Mouse (Mus musculus): ENCODE measurements around the gene Nbl1.

The Nbl1 gene

GRCm38 (mm10) chr4:139092356-139093195 lies at the start of gene Nbl1:
Gene Nbl1 (minus strand): TSS chr4:139092993.
- DNase-seq (ENCODE audit: low spot score in 2 of 2): peak in 1 of 2 experiments; percentile 33

GRCm38 (mm10) chr4:139141785-139142184 lies 49.0 kb upstream of the Nbl1 start:
- DNase-seq (ENCODE audit: low spot score in 2 of 2): no peak

- no peak for DNase-seq (ENCODE audit: low spot score in 2 of 2)
These were observed 47.5 kb upstream of the Nbl1 start for GRCm38 (mm10) chr4:139140267-139140666.

GRCm38 (mm10) chr4:139136011-139136410 lies 43.2 kb upstream of the Nbl1 start:
- DNase-seq (ENCODE audit: low spot score in 2 of 2): no peak

GRCm38 (mm10) chr4:139133109-139133508 lies 40.3 kb upstream of the Nbl1 start:
- no peak for DNase-seq (ENCODE audit: low spot score in 2 of 2)

GRCm38 (mm10) chr4:139131858-139132672 lies 39.3 kb upstream of the Nbl1 start:
- DNase-seq (ENCODE audit: low spot score in 2 of 2): no peak

- peak; percentile 90 to 97 for DNase-seq (ENCODE audit: low spot score in 2 of 2)
These were observed 38.1 kb upstream of the Nbl1 start, which contains the start of gene Minos1 for GRCm38 (mm10) chr4:139130701-139131549. Gene Minos1 (minus strand): TSS chr4:139131113.

GRCm38 (mm10) chr4:139129806-139130700 lies 37.3 kb upstream of the Nbl1 start:
- peak in 1 of 2 experiments; percentile 36 for DNase-seq (ENCODE audit: low spot score in 2 of 2)

GRCm38 (mm10) chr4:139126475-139126874 lies 33.7 kb upstream of the Nbl1 start:
- DNase-seq (ENCODE audit: low spot score in 2 of 2): no peak

GRCm38 (mm10) chr4:139124940-139125339 lies 32.1 kb upstream of the Nbl1 start:
- no peak for DNase-seq (ENCODE audit: low spot score in 2 of 2)

GRCm38 (mm10) chr4:139122557-139122956 lies 29.8 kb upstream of the Nbl1 start:
- no peak for DNase-seq (ENCODE audit: low spot score in 2 of 2)

- no peak for DNase-seq (ENCODE audit: low spot score in 2 of 2)
These were observed 28.2 kb upstream of the Nbl1 start for GRCm38 (mm10) chr4:139120998-139121397.

GRCm38 (mm10) chr4:139120281-139120814 lies 27.6 kb upstream of the Nbl1 start:
- DNase-seq (ENCODE audit: low spot score in 2 of 2): no peak

- no peak for DNase-seq (ENCODE audit: low spot score in 2 of 2)
These were observed 23.7 kb upstream of the Nbl1 start for GRCm38 (mm10) chr4:139116356-139117063.

GRCm38 (mm10) chr4:139115721-139116120 lies 22.9 kb upstream of the Nbl1 start:
- no peak for DNase-seq (ENCODE audit: low spot score in 2 of 2)

- DNase-seq (ENCODE audit: low spot score in 2 of 2): no peak
These were observed 19.7 kb upstream of the Nbl1 start for GRCm38 (mm10) chr4:139112482-139112881.

- no peak for DNase-seq (ENCODE audit: low spot score in 2 of 2)
These were observed 18.6 kb upstream of the Nbl1 start for GRCm38 (mm10) chr4:139111421-139111820.

GRCm38 (mm10) chr4:139110858-139111257 lies 18.1 kb upstream of the Nbl1 start:
- no peak for DNase-seq (ENCODE audit: low spot score in 2 of 2)

GRCm38 (mm10) chr4:139105453-139105852 lies 12.7 kb upstream of the Nbl1 start:
- no peak for DNase-seq (ENCODE audit: low spot score in 2 of 2)

- DNase-seq (ENCODE audit: low spot score in 2 of 2): no peak
These were observed 8.8 kb upstream of the Nbl1 start for GRCm38 (mm10) chr4:139101546-139101945.
